Mouse (Mus musculus): ENCODE data around the gene Ms4a13. TPM values are rescaled to one million over a fixed set of nuclear protein-coding genes. Genes with fewer than 3 reads are reported as not detected.
A peak's percentile ranks its signal among the peaks of the same experiment; 100 is the strongest.
"Not testable (repeated sequence)": the region's sequence is repeated elsewhere in the genome, so short reads cannot be mapped to it uniquely, and the experiment has no call there.

The Ms4a13 gene
- total RNA-seq (2017) = not detected in 2 replicates

- ATAC-seq (ENCODE audit: extremely low read depth, insufficient number of reproducible peaks, low FRiP score, poor library complexity, severe bottlenecking) = no peak
Measured at GRCm38 (mm10) chr19:11196546-11196945, at the start of gene Ms4a13. Gene Ms4a13 (minus strand): TSS chr19:11196737.

- peak; percentile 78 for ATAC-seq (ENCODE audit: extremely low read depth, insufficient number of reproducible peaks, low FRiP score, poor library complexity, severe bottlenecking)
Measured at GRCm38 (mm10) chr19:11244230-11244629, 47.7 kb upstream of the Ms4a13 start.

- no peak for ATAC-seq (ENCODE audit: extremely low read depth, insufficient number of reproducible peaks, low FRiP score, poor library complexity, severe bottlenecking)
Measured at GRCm38 (mm10) chr19:11242560-11242959, 46.0 kb upstream of the Ms4a13 start.

- ATAC-seq (ENCODE audit: extremely low read depth, insufficient number of reproducible peaks, low FRiP score, poor library complexity, severe bottlenecking) = no peak
Measured at GRCm38 (mm10) chr19:11235820-11236219, 39.3 kb upstream of the Ms4a13 start.

GRCm38 (mm10) chr19:11234921-11235735, 38.6 kb upstream of the Ms4a13 start:
- ATAC-seq (ENCODE audit: extremely low read depth, insufficient number of reproducible peaks, low FRiP score, poor library complexity, severe bottlenecking) = no peak

- no peak for ATAC-seq (ENCODE audit: extremely low read depth, insufficient number of reproducible peaks, low FRiP score, poor library complexity, severe bottlenecking)
Measured at GRCm38 (mm10) chr19:11234244-11234643, 37.7 kb upstream of the Ms4a13 start.

- ATAC-seq (ENCODE audit: extremely low read depth, insufficient number of reproducible peaks, low FRiP score, poor library complexity, severe bottlenecking) = no peak
Measured at GRCm38 (mm10) chr19:11232348-11232747, 35.8 kb upstream of the Ms4a13 start, which contains the start of gene Ms4a12. Gene Ms4a12 (minus strand): TSS chr19:11232448.

- ATAC-seq (ENCODE audit: extremely low read depth, insufficient number of reproducible peaks, low FRiP score, poor library complexity, severe bottlenecking) = no peak
Measured at GRCm38 (mm10) chr19:11192552-11192951, 4.0 kb downstream of the Ms4a13 start.

GRCm38 (mm10) chr19:11184121-11184520, 12.4 kb downstream of the Ms4a13 start:
- peak; percentile 82 for ATAC-seq (ENCODE audit: extremely low read depth, insufficient number of reproducible peaks, low FRiP score, poor library complexity, severe bottlenecking)

- ATAC-seq (ENCODE audit: extremely low read depth, insufficient number of reproducible peaks, low FRiP score, poor library complexity, severe bottlenecking) = no peak
Measured at GRCm38 (mm10) chr19:11177464-11177863, 19.1 kb downstream of the Ms4a13 start.

- ATAC-seq (ENCODE audit: extremely low read depth, insufficient number of reproducible peaks, low FRiP score, poor library complexity, severe bottlenecking) = peak; percentile 66; the same call in 1 of the 2 replicates
Measured at GRCm38 (mm10) chr19:11165172-11165571, 31.4 kb downstream of the Ms4a13 start, which contains the start of gene 1700025F22Rik. Gene 1700025F22Rik (minus strand): TSS chr19:11165320.

GRCm38 (mm10) chr19:11157890-11158289, 38.6 kb downstream of the Ms4a13 start:
- ATAC-seq (ENCODE audit: extremely low read depth, insufficient number of reproducible peaks, low FRiP score, poor library complexity, severe bottlenecking) = not testable (repeated sequence)

- ATAC-seq (ENCODE audit: extremely low read depth, insufficient number of reproducible peaks, low FRiP score, poor library complexity, severe bottlenecking) = no peak
Measured at GRCm38 (mm10) chr19:11135336-11135735, 61.2 kb downstream of the Ms4a13 start.

- no peak for ATAC-seq (ENCODE audit: extremely low read depth, insufficient number of reproducible peaks, low FRiP score, poor library complexity, severe bottlenecking)
Measured at GRCm38 (mm10) chr19:11134852-11135251, 61.7 kb downstream of the Ms4a13 start.

- not testable (repeated sequence) for ATAC-seq (ENCODE audit: extremely low read depth, insufficient number of reproducible peaks, low FRiP score, poor library complexity, severe bottlenecking)
Measured at GRCm38 (mm10) chr19:11130776-11131175, 65.8 kb downstream of the Ms4a13 start, which contains the start of gene 1700017D01Rik. Gene 1700017D01Rik (minus strand): TSS chr19:11130876.

GRCm38 (mm10) chr19:11129702-11130101, 66.8 kb downstream of the Ms4a13 start:
- no peak for ATAC-seq (ENCODE audit: extremely low read depth, insufficient number of reproducible peaks, low FRiP score, poor library complexity, severe bottlenecking)

- ATAC-seq (ENCODE audit: extremely low read depth, insufficient number of reproducible peaks, low FRiP score, poor library complexity, severe bottlenecking) = peak; percentile 90
Measured at GRCm38 (mm10) chr19:11121016-11121420, 75.5 kb downstream of the Ms4a13 start.
